Mouse (Mus musculus): ENCODE measurements around the gene Xylt2. TPM values are rescaled to one million over a fixed set of nuclear protein-coding genes. Genes with fewer than 3 reads are reported as not detected.
A peak's percentile ranks its signal among the peaks of the same experiment; 100 is the strongest.

Xylt2 gene
- total and polyA plus RNA-seq, 3 experiments: 10.1 to 20.2 (median 16.3) TPM

DNA sequence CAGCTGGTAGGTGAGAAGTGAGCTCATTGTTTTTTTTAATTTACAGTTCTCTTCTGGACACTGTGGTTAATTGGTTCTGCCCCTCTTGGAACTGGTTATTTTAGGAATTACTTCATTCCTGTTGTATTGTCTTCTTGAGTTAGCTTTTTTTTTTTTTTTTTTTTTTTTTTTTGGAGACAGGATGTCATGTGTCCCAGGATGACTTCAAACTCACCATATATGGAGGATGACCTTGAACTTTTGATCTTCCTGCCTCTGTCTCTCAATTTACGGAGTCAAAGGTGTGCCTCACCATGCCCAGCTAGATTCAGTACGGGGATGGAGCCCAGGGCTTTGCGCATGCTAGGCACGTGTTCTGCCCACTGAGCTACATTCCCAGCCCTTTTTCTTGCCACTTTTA is 4.3 kb upstream of the Xylt2 start:
- no peaks in the 10 kb centered on the region for H3K79me2 ChIP-seq (replicated peaks; ENCODE audit: control insufficient read depth, extremely low read depth, insufficient read depth, poor library complexity, severe bottlenecking)
- peaks cover 2% of the 10 kb centered on the region for H3K9me3 ChIP-seq (replicated peaks; ENCODE audit: low read length)
- H3K9ac ChIP-seq (ENCODE audit: insufficient read depth, low read depth): no peak overlapping the region
- no peaks in the 10 kb centered on the region for H3K36me3 ChIP-seq (replicated peaks in 1 of 2; ENCODE audit: control insufficient read depth in 1 of 2, insufficient read depth in 1 of 2, low read length in 1 of 2)
- no peak overlapping the region for H3K4me2 ChIP-seq (ENCODE audit: insufficient read depth, low read depth, poor library complexity, severe bottlenecking)
- H3K27ac ChIP-seq (ENCODE audit: insufficient read depth, low read depth): no peak overlapping the region
- dilution Hi-C loops (cut with MboI; ENCODE audit: extremely low pct_ligation_motif_present, extremely low pct_unique_long_range_greater_than_20kb, low sequenced_read_pairs) (no loop called here), in situ Hi-C loops (cut with MboI; ENCODE audit: low pct_ligation_motif_present, low pct_unique_long_range_greater_than_20kb, low sequenced_read_pairs) (no loop called here)
- TF ChIP-seq TCF12 (IDR thresholded peaks at IDR 0.05; ENCODE audit: low read depth, low read length): no peak
- no peak for TF ChIP-seq TBP (conservative IDR thresholded peaks at IDR 0.05; ENCODE audit: low read depth, low read length)
- TF ChIP-seq MAZ (IDR thresholded peaks at IDR 0.05; ENCODE audit: low read depth, low read length): no peak
- TF ChIP-seq ZNF384 (IDR thresholded peaks at IDR 0.05; ENCODE audit: low read depth, low read length): peak; percentile 69
- peaks cover 4 to 21% of the 10 kb centered on the region in 2 experiments for H3K4me1 ChIP-seq (ENCODE audit: control insufficient read depth in 1 of 2, insufficient read depth in 2 of 2)
- H3K4me3 ChIP-seq (replicated peaks in 1 of 3; ENCODE audit: low read depth in 2 of 3, low read length in 2 of 3, poor library complexity in 1 of 3): no peak overlapping the region
- no peaks in the 10 kb centered on the region for H3K27me3 ChIP-seq (replicated peaks)
- no peak for DNase-seq (ENCODE audit: extremely low read depth)

DNA sequence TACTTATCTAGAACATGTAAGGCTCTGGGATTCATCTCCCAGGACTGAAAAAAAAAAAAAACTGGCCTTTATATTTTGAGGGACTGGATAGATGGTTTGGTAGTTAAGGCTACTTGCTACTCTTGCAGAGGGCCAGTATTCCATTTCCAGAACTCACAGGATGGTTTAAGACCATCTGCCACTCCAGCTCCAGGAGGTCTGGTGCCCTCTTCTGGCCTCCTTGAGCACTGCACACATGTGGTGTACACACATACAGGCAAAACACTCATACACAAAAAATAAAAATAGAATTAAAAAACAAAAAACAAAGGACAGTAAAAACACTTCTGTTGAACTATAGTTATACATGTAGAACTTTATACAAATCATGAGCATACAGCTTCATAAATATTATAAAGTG is 3.3 kb upstream of the Xylt2 start:
- Histone ChIP-seq H3K27ac (ENCODE audit: insufficient read depth, low read depth) (no peak overlapping the region), H3K27me3 (replicated peaks) (no peaks in the 10 kb centered on the region), H3K4me1 (ENCODE audit: control insufficient read depth in 1 of 2, insufficient read depth in 2 of 2) (peaks cover 10 to 31% of the 10 kb centered on the region in 2 experiments), H3K9ac (ENCODE audit: insufficient read depth, low read depth) (no peak overlapping the region), H3K79me2 (replicated peaks; ENCODE audit: control insufficient read depth, extremely low read depth, insufficient read depth, poor library complexity, severe bottlenecking) (no peaks in the 10 kb centered on the region), H3K4me2 (ENCODE audit: insufficient read depth, low read depth, poor library complexity, severe bottlenecking) (no peak overlapping the region), H3K4me3 (replicated peaks in 1 of 3; ENCODE audit: low read depth in 2 of 3, low read length in 2 of 3, poor library complexity in 1 of 3) (no peak overlapping the region), H3K36me3 (replicated peaks in 1 of 2; ENCODE audit: control insufficient read depth in 1 of 2, insufficient read depth in 1 of 2, low read length in 1 of 2) (no peaks in the 10 kb centered on the region), H3K9me3 (replicated peaks; ENCODE audit: low read length) (peaks cover 2% of the 10 kb centered on the region)
- TF ChIP-seq TBP (conservative IDR thresholded peaks at IDR 0.05; ENCODE audit: low read depth, low read length) (no peak), USF1 (IDR thresholded peaks at IDR 0.05; ENCODE audit: low read depth, low read length) (no peak), MAFK (IDR thresholded peaks at IDR 0.05; ENCODE audit: insufficient replicate concordance, low read length) (no peak), CTCF (conservative IDR thresholded peaks at IDR 0.05 in 1 of 2, IDR thresholded peaks at IDR 0.05 in 1 of 2; ENCODE audit: low read depth in 2 of 2, low read length in 2 of 2) (peak in 1 of 2 experiments; percentile 30; a peak in 2 of 4 replicates)
- in situ Hi-C loops (cut with MboI; ENCODE audit: low pct_ligation_motif_present, low pct_unique_long_range_greater_than_20kb, low sequenced_read_pairs): no loop called here
- dilution Hi-C loops (cut with MboI; ENCODE audit: extremely low pct_ligation_motif_present, extremely low pct_unique_long_range_greater_than_20kb, low sequenced_read_pairs): no loop called here
- DNase-seq (ENCODE audit: extremely low read depth): no peak

DNA sequence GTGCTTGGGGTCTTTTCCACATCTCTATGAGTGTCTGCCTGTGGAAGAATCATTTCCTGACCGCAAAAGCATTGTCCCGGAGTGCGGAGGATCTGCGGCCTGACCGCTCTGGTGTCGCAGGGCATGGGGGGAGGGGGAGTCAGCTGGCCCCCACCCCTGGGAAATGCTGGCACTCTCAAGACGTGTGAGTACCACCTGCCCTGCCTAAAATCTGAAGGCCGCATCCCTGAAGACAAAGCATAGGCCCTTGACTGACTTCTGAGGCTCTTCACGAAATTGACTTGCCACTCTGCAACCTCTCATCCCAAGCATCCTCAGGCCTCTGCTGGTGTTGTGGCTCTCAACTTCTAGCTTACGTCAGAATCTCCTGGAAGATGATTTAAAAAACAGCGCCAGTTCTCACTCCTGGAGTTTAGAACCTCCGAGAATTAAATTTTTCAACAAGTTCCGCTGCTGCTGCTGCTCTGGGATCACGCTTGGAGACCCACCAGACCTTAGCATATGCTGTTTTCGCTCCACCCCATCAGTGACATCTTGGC is 361 bp upstream of the Xylt2 start:
- Histone ChIP-seq H3K4me2 (ENCODE audit: insufficient read depth, low read depth, poor library complexity, severe bottlenecking) (peak overlapping the region; percentile 74), H3K27ac (ENCODE audit: insufficient read depth, low read depth) (no peak overlapping the region), H3K4me3 (replicated peaks in 1 of 3; ENCODE audit: low read depth in 2 of 3, low read length in 2 of 3, poor library complexity in 1 of 3) (peak overlapping the region; percentile 77 to 95 (median 81)), H3K4me1 (ENCODE audit: control insufficient read depth in 1 of 2, insufficient read depth in 2 of 2) (peaks cover 12 to 29% of the 10 kb centered on the region in 2 experiments), H3K36me3 (replicated peaks in 1 of 2; ENCODE audit: control insufficient read depth in 1 of 2, insufficient read depth in 1 of 2, low read length in 1 of 2) (peaks cover 0 to 19% of the 10 kb centered on the region in 2 experiments), H3K9ac (ENCODE audit: insufficient read depth, low read depth) (peak overlapping the region; percentile 25; the same call in 1 of the 2 replicates), H3K79me2 (replicated peaks; ENCODE audit: control insufficient read depth, extremely low read depth, insufficient read depth, poor library complexity, severe bottlenecking) (no peaks in the 10 kb centered on the region), H3K9me3 (replicated peaks; ENCODE audit: low read length) (peaks cover 2% of the 10 kb centered on the region), H3K27me3 (replicated peaks) (no peaks in the 10 kb centered on the region)
- TF ChIP-seq MYC (IDR thresholded peaks at IDR 0.05; ENCODE audit: low read depth, low read length) (no peak), MAZ (IDR thresholded peaks at IDR 0.05; ENCODE audit: low read depth, low read length) (peak; percentile 60; the same call in 1 of the 2 replicates)
- DNase-seq (ENCODE audit: extremely low read depth): no peak
- dilution Hi-C loops (cut with MboI; ENCODE audit: extremely low pct_ligation_motif_present, extremely low pct_unique_long_range_greater_than_20kb, low sequenced_read_pairs) (no loop called here), in situ Hi-C loops (cut with MboI; ENCODE audit: low pct_ligation_motif_present, low pct_unique_long_range_greater_than_20kb, low sequenced_read_pairs) (no loop called here)
